Mouse (Mus musculus) midbrain, embryonic 14.5 days (tissue): ENCODE data around the gene Galnt7. TPM values are rescaled to one million over a fixed set of nuclear protein-coding genes. Genes with fewer than 3 reads are reported as not detected.

Experiments
- ATAC-seq: fragments of 200-750 bp; cut with Nextera tagmentation; 2 replicates; pipeline ENCODE4 v1.8.0; 2017; ENCODE audit warnings: moderate number of reproducible peaks, moderate library complexity; ENCODE audit not compliant: low FRiP score, low TSS enrichment
- DNase-seq: peaks from one replicate; pipeline ENCODE4 v3.0.0-alpha.2; 2015
- H3K27ac ChIP-seq: fragments of 300-500 bp; sonication (generic); replicated peaks from 2 replicates; pipeline ENCODE4 v1.5.1; 2014; ENCODE audit warnings: mild to moderate bottlenecking, low read depth, low read length, moderate library complexity
- H3K27me3 ChIP-seq: fragments of 300-500 bp; sonication (generic); 2 replicates; pipeline ENCODE4 v1.6.1; 2014; ENCODE audit warnings: low read length, control low read depth, mixed read lengths; ENCODE audit not compliant: control insufficient read depth, insufficient read depth
- H3K36me3 ChIP-seq: fragments of 300-500 bp; sonication (generic); 2 replicates; pipeline ENCODE4 v1.6.1; 2014; ENCODE audit warnings: low read length, control low read depth; ENCODE audit not compliant: control insufficient read depth, insufficient read depth
- H3K4me1 ChIP-seq: fragments of 300-500 bp; sonication (generic); 2 replicates; pipeline ENCODE4 v1.6.1; 2014; ENCODE audit warnings: mild to moderate bottlenecking, antibody characterized with exemption, low read length, control low read depth; ENCODE audit not compliant: control insufficient read depth, insufficient read depth
- H3K4me2 ChIP-seq: fragments of 300-500 bp; sonication (generic); 2 replicates; pipeline ENCODE4 v1.6.1; 2014; ENCODE audit warnings: mild to moderate bottlenecking, low read length, moderate library complexity
- H3K4me3 ChIP-seq: fragments of 300-500 bp; sonication (generic); replicated peaks from 2 replicates; pipeline ENCODE4 v1.5.1; 2014; ENCODE audit warnings: low read depth, low read length
- H3K9ac ChIP-seq: fragments of 300-500 bp; sonication (generic); replicated peaks from 2 replicates; pipeline ENCODE4 v1.6.1; 2014; ENCODE audit warnings: mild to moderate bottlenecking, low read length, moderate library complexity
- H3K9me3 ChIP-seq: fragments of 300-500 bp; sonication (generic); 2 replicates; pipeline ENCODE4 v1.6.1; 2016; ENCODE audit warnings: low read length, control low read depth, mixed read lengths; ENCODE audit not compliant: control insufficient read depth
- WGBS: fragments of 180-500 bp; shearing (Covaris S2); extraction: QIAGEN DNeasy Blood & Tissue Kit; methylation state at CpG from one replicate; pipeline ENCODE4 v1.1.7; 2014; 5-methylcytosine and 5-hydroxymethylcytosine counted together
- polyA plus RNA-seq: library from polyadenylated mRNA; unstranded; fragments of >200 nt; fragmentation: Nextera tagmentation; extraction: Ambion mirVana; gene quantifications from 2 replicates; pipeline ENCODE4 v1.2.1, GENCODE M21; 2014

Galnt7 gene
- polyA plus RNA-seq, 1 experiment from 2014 or later = 10.0 TPM

GRCm38 (mm10) chr8:57585128-57585442 lies 67.7 kb downstream of the Galnt7 start:
- Histone ChIP-seq H3K9ac (no peak overlapping the region), H3K4me2 (no peak overlapping the region), H3K4me1 (peaks cover 7% of the 10 kb centered on the region; the same call in 1 of the 2 replicates), H3K27ac (no peak overlapping the region), H3K4me3 (no peak overlapping the region), H3K9me3 (no peaks in the 10 kb centered on the region), H3K36me3 (no peaks in the 10 kb centered on the region), H3K27me3 (no peaks in the 10 kb centered on the region)
- ATAC-seq (no peak), DNase-seq (no peak)
- WGBS = 91% methylated on average over 5 of the region's 5 CpGs

- no peaks in the 10 kb centered on the region for H3K36me3 ChIP-seq
- DNase-seq = no peak
- H3K4me1 ChIP-seq = peaks cover 7% of the 10 kb centered on the region; the same call in 1 of the 2 replicates
- H3K9ac ChIP-seq = no peak overlapping the region
- no peaks in the 10 kb centered on the region for H3K9me3 ChIP-seq
- H3K27ac ChIP-seq = no peak overlapping the region
- no peaks in the 10 kb centered on the region for H3K27me3 ChIP-seq
- no peak overlapping the region for H3K4me3 ChIP-seq
- 68% methylated on average over 8 of the region's 8 CpGs for WGBS
- H3K4me2 ChIP-seq = no peak overlapping the region
- ATAC-seq = no peak
These were observed 68.3 kb downstream of the Galnt7 start for GRCm38 (mm10) chr8:57584416-57585127.

- WGBS = 85% methylated on average over 6 of the region's 6 CpGs
- no peak overlapping the region for H3K27ac ChIP-seq
- H3K9me3 ChIP-seq = no peaks in the 10 kb centered on the region
- H3K4me2 ChIP-seq = no peak overlapping the region
- H3K4me1 ChIP-seq = peaks cover 7% of the 10 kb centered on the region; the same call in 1 of the 2 replicates
- ATAC-seq = no peak
- H3K4me3 ChIP-seq = no peak overlapping the region
- no peak overlapping the region for H3K9ac ChIP-seq
- no peaks in the 10 kb centered on the region for H3K36me3 ChIP-seq
- no peaks in the 10 kb centered on the region for H3K27me3 ChIP-seq
- no peak for DNase-seq
These were observed 73.0 kb downstream of the Galnt7 start for GRCm38 (mm10) chr8:57579845-57580244.

DNA sequence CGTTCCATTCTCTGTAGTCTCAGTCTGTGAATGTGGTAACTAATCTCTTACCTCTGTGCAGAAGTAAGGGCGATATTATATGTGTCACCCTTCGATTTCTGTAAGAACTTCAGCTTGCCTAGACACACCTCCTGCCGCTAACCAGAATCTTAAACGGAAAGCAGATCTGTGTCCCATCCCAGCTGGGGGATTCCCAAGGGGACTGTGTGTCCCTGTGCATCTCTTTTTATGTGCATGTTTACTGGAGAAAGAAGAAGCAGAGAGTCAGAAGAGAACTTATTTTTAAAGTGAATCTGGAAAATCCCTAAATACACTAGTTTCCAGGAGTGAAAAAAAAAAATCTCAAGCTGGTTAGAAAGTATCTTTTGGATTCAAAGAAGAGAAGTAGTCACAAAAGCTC lies 75.5 kb downstream of the Galnt7 start:
- H3K27ac ChIP-seq = no peak overlapping the region
- no peaks in the 10 kb centered on the region for H3K27me3 ChIP-seq
- DNase-seq (no peak), ATAC-seq (no peak)
- no peaks in the 10 kb centered on the region for H3K36me3 ChIP-seq
- no peak overlapping the region for H3K4me3 ChIP-seq
- no peak overlapping the region for H3K9ac ChIP-seq
- H3K4me2 ChIP-seq = no peak overlapping the region
- no peaks in the 10 kb centered on the region for H3K4me1 ChIP-seq
- whole genome bisulfite sequencing = 83% methylated on average over 5 of the region's 5 CpGs
- H3K9me3 ChIP-seq = no peaks in the 10 kb centered on the region

GRCm38 (mm10) chr8:57576238-57576637 lies 76.6 kb downstream of the Galnt7 start:
- no peaks in the 10 kb centered on the region for H3K36me3 ChIP-seq
- no peaks in the 10 kb centered on the region for H3K4me1 ChIP-seq
- no peak overlapping the region for H3K4me3 ChIP-seq
- H3K27ac ChIP-seq = no peak overlapping the region
- 27% methylated on average over 7 of the region's 7 CpGs for WGBS
- no peaks in the 10 kb centered on the region for H3K27me3 ChIP-seq
- peak; percentile 50 for DNase-seq
- peak; percentile 63; the same call in 1 of the 2 replicates for ATAC-seq
- H3K4me2 ChIP-seq = no peak overlapping the region
- H3K9ac ChIP-seq = no peak overlapping the region
- no peaks in the 10 kb centered on the region for H3K9me3 ChIP-seq

DNA sequence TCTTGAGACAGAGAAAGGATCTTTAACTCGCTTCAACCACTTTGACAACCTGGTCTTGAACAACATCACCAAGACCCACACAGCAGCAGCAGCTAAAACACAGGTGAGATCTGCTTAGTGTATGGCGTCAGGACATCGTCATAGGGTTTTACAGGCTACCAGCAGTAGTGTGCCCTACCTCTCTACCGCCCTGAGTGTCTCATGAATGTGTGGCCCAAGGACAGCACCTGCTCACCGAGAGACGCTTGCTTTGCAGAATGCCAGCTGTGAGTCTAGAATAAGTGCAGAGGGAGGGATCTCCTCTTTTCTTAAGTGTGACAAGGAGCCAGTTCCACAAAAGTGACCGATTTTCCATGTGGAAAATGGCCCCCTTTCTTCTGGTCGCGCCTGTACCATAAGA lies 77.5 kb downstream of the Galnt7 start:
- ATAC-seq = no peak

DNA sequence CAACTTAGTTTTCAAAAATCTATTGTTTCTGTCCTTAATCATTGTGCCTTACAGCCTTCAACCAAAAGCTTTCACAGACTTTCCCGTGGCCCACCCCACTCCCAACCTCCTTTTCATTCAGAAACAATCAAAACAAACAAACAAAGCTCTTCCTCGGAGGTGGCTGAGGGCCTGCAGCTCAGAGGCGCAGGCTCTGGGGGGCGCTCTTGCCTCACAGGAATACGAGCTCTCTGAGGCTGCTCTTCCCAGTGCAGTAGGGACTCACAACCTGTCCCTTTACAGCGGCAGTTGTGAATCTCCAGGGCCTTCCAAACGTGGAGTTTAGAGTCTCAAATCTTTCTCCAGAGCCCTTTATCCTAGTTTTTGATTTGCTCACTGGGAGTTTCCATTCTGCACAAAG lies 78.4 kb downstream of the Galnt7 start:
- peak; percentile 57; the same call in 1 of the 2 replicates for ATAC-seq
- H3K36me3 ChIP-seq = no peaks in the 10 kb centered on the region
- no peak overlapping the region for H3K27ac ChIP-seq
- H3K9me3 ChIP-seq = no peaks in the 10 kb centered on the region
- no peak overlapping the region for H3K4me2 ChIP-seq
- no peaks in the 10 kb centered on the region for H3K27me3 ChIP-seq
- no peak overlapping the region for H3K9ac ChIP-seq
- DNase-seq = peak; percentile 85
- H3K4me3 ChIP-seq = no peak overlapping the region
- H3K4me1 ChIP-seq = no peaks in the 10 kb centered on the region
- 9% methylated on average over 7 of the region's 7 CpGs for WGBS

More for the DNA sequence above, 77.5 kb downstream of the Galnt7 start:
- no peak overlapping the region for H3K9ac ChIP-seq
- no peak overlapping the region for H3K27ac ChIP-seq
- no peak overlapping the region for H3K4me2 ChIP-seq
- no peak overlapping the region for H3K4me3 ChIP-seq
- H3K36me3 ChIP-seq = no peaks in the 10 kb centered on the region
- no peaks in the 10 kb centered on the region for H3K4me1 ChIP-seq
- DNase-seq = no peak
- WGBS = 88% methylated on average over 9 of the region's 9 CpGs
- no peaks in the 10 kb centered on the region for H3K9me3 ChIP-seq
- H3K27me3 ChIP-seq = no peaks in the 10 kb centered on the region

GRCm38 (mm10) chr8:57573844-57574243 lies 79.0 kb downstream of the Galnt7 start:
- no peak overlapping the region for H3K4me3 ChIP-seq
- H3K4me2 ChIP-seq = no peak overlapping the region
- no peaks in the 10 kb centered on the region for H3K9me3 ChIP-seq
- H3K36me3 ChIP-seq = no peaks in the 10 kb centered on the region
- no peaks in the 10 kb centered on the region for H3K27me3 ChIP-seq
- no peak for ATAC-seq
- H3K4me1 ChIP-seq = no peaks in the 10 kb centered on the region
- DNase-seq = no peak
- 80% methylated on average over 6 of the region's 6 CpGs for WGBS
- no peak overlapping the region for H3K9ac ChIP-seq
- no peak overlapping the region for H3K27ac ChIP-seq

- Histone ChIP-seq H3K9ac (no peak overlapping the region), H3K9me3 (no peaks in the 10 kb centered on the region), H3K4me1 (no peaks in the 10 kb centered on the region), H3K27me3 (no peaks in the 10 kb centered on the region), H3K36me3 (no peaks in the 10 kb centered on the region), H3K4me2 (no peak overlapping the region), H3K4me3 (no peak overlapping the region), H3K27ac (no peak overlapping the region)
- ATAC-seq = no peak
- WGBS = 83% methylated on average over 6 of the region's 6 CpGs
- DNase-seq = no peak
These were observed 82.9 kb downstream of the Galnt7 start for GRCm38 (mm10) chr8:57569886-57570285.
